ENCODE assay signal across 16 mouse cellular contexts in genomic region chr12:109521199-109521780, GRCm38 (mm10).
"Had no signal": no experiment of that assay in that cellular context is flagged by ENCODE, and none has a peak within 500 bp of the region (broad histone marks: within the 10 kb centered on the region; RNA-seq: fewer than 3 reads in every experiment).

No protein-coding gene starts in this region.

- H3K9me3 ChIP-seq: limb, embryonic 10.5 days; stomach, embryonic 15.5 days had no signal

- H3K4me3 ChIP-seq: left cerebral cortex, adult 2 months; limb, embryonic 10.5 days; midbrain, embryonic 12.5 days; neural tube, embryonic 13.5 days; stomach, embryonic 15.5 days had no signal

- H3K36me3 ChIP-seq: limb, embryonic 10.5 days; midbrain, embryonic 12.5 days; neural tube, embryonic 13.5 days; stomach, embryonic 15.5 days had no signal

- H3K9ac ChIP-seq: lung, embryonic 14.5 days; midbrain, embryonic 12.5 days; neural tube, embryonic 13.5 days; stomach, embryonic 15.5 days had no signal

- ATAC-seq: intestine, postnatal 0 days; midbrain, embryonic 16.5 days had no signal

- DNase-seq: kidney, adult 9 months; kidney, postnatal 4 days; lung, embryonic 14.5 days; lung, postnatal 14 days; retina, postnatal 1 day; right cerebral cortex, postnatal 4 days; thymus, adult 2 months; thymus, postnatal 25 days had no signal

- H3K4me2 ChIP-seq: lung, embryonic 14.5 days; midbrain, embryonic 12.5 days; neural tube, embryonic 13.5 days; stomach, embryonic 15.5 days had no signal

- H3K27me3 ChIP-seq: neural tube, embryonic 13.5 days; stomach, embryonic 15.5 days had no signal

- H3K27ac ChIP-seq: kidney, postnatal 0 days; left cerebral cortex, adult 2 months; midbrain, embryonic 12.5 days; stomach, embryonic 15.5 days had no signal
